8 mouse cellular contexts compared by ENCODE assay signal in the genomic region with DNA sequence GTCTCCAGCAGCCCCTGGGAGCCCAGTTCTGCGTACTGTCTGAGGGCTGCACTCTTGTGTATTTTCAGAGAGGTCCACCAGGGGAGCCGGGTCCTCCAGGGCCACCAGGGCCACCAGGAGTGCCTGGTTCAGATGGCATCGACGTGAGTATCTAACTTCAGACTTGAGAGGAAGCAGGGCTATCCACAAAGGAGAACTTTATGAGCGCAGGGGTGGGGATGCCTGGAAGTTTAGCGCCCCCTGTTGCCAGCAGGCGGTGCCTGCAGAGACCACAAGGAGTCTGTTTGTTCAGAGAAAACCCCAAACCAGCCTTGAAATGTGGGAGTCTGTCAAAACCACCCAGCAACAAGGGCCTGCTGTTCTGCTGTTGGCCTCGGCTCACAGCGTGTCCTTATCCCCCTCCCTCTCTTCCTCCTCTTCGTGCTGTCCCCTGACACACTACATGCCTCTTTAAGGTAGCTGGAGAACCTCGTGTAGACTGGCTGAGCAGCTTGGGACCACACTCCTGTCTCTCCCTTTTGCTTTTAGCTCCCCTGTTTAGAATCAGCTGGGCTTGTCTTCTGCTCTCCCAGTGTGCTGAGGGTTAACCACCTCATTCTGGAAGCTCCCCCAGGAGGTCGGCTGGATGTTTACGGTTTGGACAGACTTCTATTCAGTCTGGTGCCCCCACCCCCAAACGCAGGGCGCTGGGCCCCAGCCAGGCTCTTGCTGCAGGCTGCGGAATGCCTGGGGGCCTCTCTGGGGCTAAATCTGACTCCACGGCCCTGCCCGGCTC. TPM values are rescaled to one million over a fixed set of nuclear protein-coding genes. Genes with fewer than 3 reads are reported as not detected.
A peak's percentile ranks its signal among the peaks of the same experiment; 100 is the strongest.
DNase-seq lines count a peak whose midpoint lies in the region; ATAC-seq and TF ChIP-seq lines count a peak whose summit lies in the region.

No protein-coding gene starts in this region.

- H3K4me3 ChIP-seq in CH12.LX (replicated peaks in 1 of 3; ENCODE audit: low read depth in 2 of 3, low read length in 2 of 3, poor library complexity in 1 of 3): no peak overlapping the region
- H3K4me3 ChIP-seq in embryonic fibroblast, embryonic 13.5 days (ENCODE audit: insufficient read depth, low read length): no peak overlapping the region
- peak overlapping the region; percentile 15; the same call in 1 of the 2 replicates for H3K4me3 ChIP-seq in heart, embryonic 16.5 days (ENCODE audit: low read length)
- H3K4me3 ChIP-seq in liver, postnatal 0 days (ENCODE audit: low read depth, low read length): no peak overlapping the region
- H3K4me3 ChIP-seq in neural tube, embryonic 13.5 days: peak overlapping the region; percentile 41; the same call in 1 of the 2 replicates
- peak overlapping the region; percentile 81 for H3K4me3 ChIP-seq in testis, adult 2 months (ENCODE audit: control insufficient read depth, low read depth, low read length)

- ATAC-seq in heart, embryonic 16.5 days (replicated peaks; ENCODE audit: extremely low read depth, insufficient read depth, low FRiP score): peak; percentile 72
- ATAC-seq in liver, postnatal 0 days: peak; percentile 61; the same call in 1 of the 2 replicates
- ATAC-seq in neural tube, embryonic 13.5 days (ENCODE audit: low read depth): peak; percentile 68

- TF ChIP-seq RAD21 in CH12.LX (IDR thresholded peaks at IDR 0.05; ENCODE audit: low read depth, low read length): peak; percentile 72

- WGBS in heart, embryonic 16.5 days: 11% methylated on average over 18 of the region's 18 CpGs
- WGBS in liver, postnatal 0 days (ENCODE audit: insufficient replicate concordance): 22% methylated on average over 18 of the region's 18 CpGs
- WGBS in neural tube, embryonic 13.5 days: 7% methylated on average over 18 of the region's 18 CpGs

- H3K9ac ChIP-seq in CH12.LX (ENCODE audit: insufficient read depth, low read depth): no peak overlapping the region
- H3K9ac ChIP-seq in heart, embryonic 16.5 days (ENCODE audit: low read length): peak overlapping the region; percentile 44
- H3K9ac ChIP-seq in liver, postnatal 0 days (replicated peaks): no peak overlapping the region
- 0 out of 2 replicates have a peak overlapping the region, but pooled peaks have one; percentile 2 for H3K9ac ChIP-seq in neural tube, embryonic 13.5 days

- no peak for TF ChIP-seq POLR2A in CH12.LX (IDR thresholded peaks at IDR 0.05; ENCODE audit: low read depth, low read length)
- no peak for TF ChIP-seq POLR2A in embryonic fibroblast, embryonic 13.5 days (IDR thresholded peaks at IDR 0.05; ENCODE audit: low read depth, low read length)
- no peak for TF ChIP-seq POLR2A in testis, adult 2 months (IDR thresholded peaks at IDR 0.05; ENCODE audit: control insufficient read depth, low read depth, low read length)

- in situ Hi-C loops in CH12.LX (cut with MboI; ENCODE audit: low pct_ligation_motif_present, low pct_unique_long_range_greater_than_20kb, low sequenced_read_pairs): no loop called here

- H3K9me3 ChIP-seq in CH12.LX (replicated peaks; ENCODE audit: low read length): no peaks in the 10 kb centered on the region
- no peaks in the 10 kb centered on the region for H3K9me3 ChIP-seq in heart, embryonic 16.5 days (replicated peaks; ENCODE audit: control insufficient read depth, low read length)
- H3K9me3 ChIP-seq in liver, postnatal 0 days (ENCODE audit: low read length): no peaks in the 10 kb centered on the region
- H3K9me3 ChIP-seq in neural tube, embryonic 13.5 days: no peaks in the 10 kb centered on the region

- peaks cover 15% of the 10 kb centered on the region for H3K27me3 ChIP-seq in CH12.LX (replicated peaks)
- peaks cover 22% of the 10 kb centered on the region for H3K27me3 ChIP-seq in heart, embryonic 16.5 days (ENCODE audit: control insufficient read depth, insufficient read depth, low read length)
- H3K27me3 ChIP-seq in liver, postnatal 0 days (ENCODE audit: insufficient read depth, low read length): peaks cover 27% of the 10 kb centered on the region
- peaks cover 25% of the 10 kb centered on the region for H3K27me3 ChIP-seq in neural tube, embryonic 13.5 days
- no peaks in the 10 kb centered on the region; the same call in 1 of the 2 replicates for H3K27me3 ChIP-seq in testis, adult 2 months (ENCODE audit: control insufficient read depth, insufficient read depth, low read length)

- peak; percentile 82 to 86 for TF ChIP-seq CTCF in CH12.LX (conservative IDR thresholded peaks at IDR 0.05 in 1 of 2, IDR thresholded peaks at IDR 0.05 in 1 of 2; ENCODE audit: low read depth in 2 of 2, low read length in 2 of 2)
- TF ChIP-seq CTCF in embryonic fibroblast, embryonic 13.5 days (IDR thresholded peaks at IDR 0.05; ENCODE audit: borderline replicate concordance, insufficient read depth, low read length): 0 out of 2 replicates have a peak, but pooled peaks have one; percentile 14
- peak; percentile 78 for TF ChIP-seq CTCF in liver, postnatal 0 days (IDR thresholded peaks at IDR 0.05; ENCODE audit: low read depth)
- TF ChIP-seq CTCF in testis, adult 2 months (IDR thresholded peaks at IDR 0.05; ENCODE audit: control insufficient read depth, insufficient read depth, insufficient replicate concordance, low read depth, low read length): peak; percentile 79

- no peaks in the 10 kb centered on the region for H3K36me3 ChIP-seq in CH12.LX (replicated peaks in 1 of 2; ENCODE audit: control insufficient read depth in 1 of 2, insufficient read depth in 1 of 2, low read length in 1 of 2)
- H3K36me3 ChIP-seq in heart, embryonic 16.5 days (ENCODE audit: control insufficient read depth, insufficient read depth): no peaks in the 10 kb centered on the region
- no peaks in the 10 kb centered on the region for H3K36me3 ChIP-seq in liver, postnatal 0 days (replicated peaks; ENCODE audit: insufficient read depth, low read length)
- H3K36me3 ChIP-seq in neural tube, embryonic 13.5 days: 0 out of 2 replicates have a peak, but pooled peaks cover 3% of the 10 kb centered on the region
- no peaks in the 10 kb centered on the region for H3K36me3 ChIP-seq in testis, adult 2 months (ENCODE audit: control insufficient read depth, insufficient read depth, low read length)

- TF ChIP-seq EP300 in CH12.LX (IDR thresholded peaks at IDR 0.05; ENCODE audit: low read length): no peak
- no peak for TF ChIP-seq EP300 in liver, postnatal 0 days (IDR thresholded peaks at IDR 0.05; ENCODE audit: low read depth)

- dilution Hi-C loops in CH12.LX (cut with MboI; ENCODE audit: extremely low pct_ligation_motif_present, extremely low pct_unique_long_range_greater_than_20kb, low sequenced_read_pairs): no loop called here

- H3K27ac ChIP-seq in CH12.LX (ENCODE audit: insufficient read depth, low read depth): no peak overlapping the region
- H3K27ac ChIP-seq in embryonic fibroblast, embryonic 13.5 days (ENCODE audit: insufficient read depth, low read length): no peak overlapping the region
- peak overlapping the region; percentile 65 for H3K27ac ChIP-seq in heart, embryonic 16.5 days (ENCODE audit: low read length)
- no peak overlapping the region for H3K27ac ChIP-seq in liver, postnatal 0 days (ENCODE audit: low read depth)
- H3K27ac ChIP-seq in neural tube, embryonic 13.5 days (replicated peaks): peak overlapping the region; percentile 88
- H3K27ac ChIP-seq in testis, adult 2 months (ENCODE audit: control insufficient read depth, insufficient read depth, low read depth, low read length): no peak overlapping the region

- no peaks in the 10 kb centered on the region for H3K79me2 ChIP-seq in CH12.LX (replicated peaks; ENCODE audit: control insufficient read depth, extremely low read depth, insufficient read depth, poor library complexity, severe bottlenecking)

- H3K4me2 ChIP-seq in CH12.LX (ENCODE audit: insufficient read depth, low read depth, poor library complexity, severe bottlenecking): no peak overlapping the region
- H3K4me2 ChIP-seq in heart, embryonic 16.5 days (ENCODE audit: low read depth, low read length): peak overlapping the region; percentile 42
- H3K4me2 ChIP-seq in liver, postnatal 0 days (ENCODE audit: low read depth, low read length): no peak overlapping the region
- peak overlapping the region; percentile 65 for H3K4me2 ChIP-seq in neural tube, embryonic 13.5 days

- H3K4me1 ChIP-seq in CH12.LX (ENCODE audit: control insufficient read depth in 1 of 2, insufficient read depth in 2 of 2): peaks cover 2 to 18% of the 10 kb centered on the region in 2 experiments; a peak in 2 of 4 replicates
- H3K4me1 ChIP-seq in embryonic fibroblast, embryonic 13.5 days (ENCODE audit: control insufficient read depth, insufficient read depth, low read length): no peaks in the 10 kb centered on the region
- H3K4me1 ChIP-seq in heart, embryonic 16.5 days (ENCODE audit: control insufficient read depth, insufficient read depth, low read length): peaks cover 11% of the 10 kb centered on the region
- peaks cover 9% of the 10 kb centered on the region for H3K4me1 ChIP-seq in liver, postnatal 0 days (ENCODE audit: insufficient read depth)
- peaks cover 42% of the 10 kb centered on the region for H3K4me1 ChIP-seq in neural tube, embryonic 13.5 days (replicated peaks)
- H3K4me1 ChIP-seq in testis, adult 2 months (ENCODE audit: control insufficient read depth, insufficient read depth, low read length): peaks cover 5% of the 10 kb centered on the region

- DNase-seq in CH12.LX (ENCODE audit: extremely low read depth): peak; percentile 62
- DNase-seq in brain, adult 2 months (ENCODE audit: low read depth, low spot score): peak; percentile 87
- DNase-seq in kidney, postnatal 4 days: peak; percentile 74 to 81
- DNase-seq in liver, postnatal 0 days: peak; percentile 73

RNA-seq across cellular contexts. Expression of gene Col9a2, which starts 1.9 kb away (rescaled TPM):
- total RNA-seq in CH12.LX (2012; rRNA removed): not detected in 2 replicates
- total RNA-seq in CH12.LX (2014; rRNA removed): not detected in 2 replicates
- not detected in 2 replicates for polyA plus RNA-seq in CH12.LX (2012; ENCODE audit: insufficient read length, low read depth)
- polyA plus RNA-seq in embryonic fibroblast, embryonic 13.5 days (2011; ENCODE audit: insufficient read length, low read depth, missing spikeins): 0.58 TPM in 1 of 2 replicates, not detected in the other
- polyA plus RNA-seq in heart, embryonic 16.5 days (2015; fragmentation: Nextera tagmentation; extraction: Ambion mirVana): 6.0 and 6.7 TPM in 2 replicates
- 0.34 and 0.44 TPM in 2 replicates for polyA plus RNA-seq in liver, postnatal 0 days (2015; fragmentation: Nextera tagmentation; extraction: Ambion mirVana)
- 17.7 and 24.4 TPM in 2 replicates for polyA plus RNA-seq in neural tube, embryonic 13.5 days (2015; fragmentation: Nextera tagmentation; extraction: Ambion mirVana)
- 0.04 and 0.10 TPM in 2 replicates for polyA plus RNA-seq in testis, adult 2 months (2012; rRNA removed)

RNA-seq across cellular contexts. Expression of gene Smap2, which starts 24.0 kb away (rescaled TPM):
- total RNA-seq in CH12.LX (2012; rRNA removed): 27.4 and 29.1 TPM in 2 replicates
- 20.0 and 20.1 TPM in 2 replicates for total RNA-seq in CH12.LX (2014; rRNA removed)
- 110 and 111 TPM in 2 replicates for polyA plus RNA-seq in CH12.LX (2012; ENCODE audit: insufficient read length, low read depth)
- 31.7 and 35.5 TPM in 2 replicates for polyA plus RNA-seq in embryonic fibroblast, embryonic 13.5 days (2011; ENCODE audit: insufficient read length, low read depth, missing spikeins)
- 11.2 and 12.4 TPM in 2 replicates for polyA plus RNA-seq in heart, embryonic 16.5 days (2015; fragmentation: Nextera tagmentation; extraction: Ambion mirVana)
- polyA plus RNA-seq in liver, postnatal 0 days (2015; fragmentation: Nextera tagmentation; extraction: Ambion mirVana): 14.9 and 17.1 TPM in 2 replicates
- polyA plus RNA-seq in neural tube, embryonic 13.5 days (2015; fragmentation: Nextera tagmentation; extraction: Ambion mirVana): 42.0 and 42.4 TPM in 2 replicates
- polyA plus RNA-seq in testis, adult 2 months (2012; rRNA removed): 14.1 and 17.2 TPM in 2 replicates

RNA-seq across cellular contexts. Expression of gene Zmpste24, which starts 57.0 kb away (rescaled TPM):
- 22.3 and 30.4 TPM in 2 replicates for total RNA-seq in CH12.LX (2012; rRNA removed)
- total RNA-seq in CH12.LX (2014; rRNA removed): 55.7 and 58.1 TPM in 2 replicates
- 52.8 and 59.1 TPM in 2 replicates for polyA plus RNA-seq in CH12.LX (2012; ENCODE audit: insufficient read length, low read depth)
- polyA plus RNA-seq in embryonic fibroblast, embryonic 13.5 days (2011; ENCODE audit: insufficient read length, low read depth, missing spikeins): 70.9 and 72.8 TPM in 2 replicates
- 24.6 and 29.1 TPM in 2 replicates for polyA plus RNA-seq in heart, embryonic 16.5 days (2015; fragmentation: Nextera tagmentation; extraction: Ambion mirVana)
- 15.5 and 16.5 TPM in 2 replicates for polyA plus RNA-seq in liver, postnatal 0 days (2015; fragmentation: Nextera tagmentation; extraction: Ambion mirVana)
- polyA plus RNA-seq in neural tube, embryonic 13.5 days (2015; fragmentation: Nextera tagmentation; extraction: Ambion mirVana): 28.3 and 31.0 TPM in 2 replicates
- 6.3 and 7.8 TPM in 2 replicates for polyA plus RNA-seq in testis, adult 2 months (2012; rRNA removed)

Comparison
In these comparisons a context has a peak if more than half of its experiments do, and no peak if none do; other contexts are left out.
1. H3K27ac ChIP-seq: peak in heart, embryonic 16.5 days (single experiment) and neural tube, embryonic 13.5 days (single experiment); none in CH12.LX (single experiment), embryonic fibroblast, embryonic 13.5 days (single experiment), liver, postnatal 0 days (single experiment) and testis, adult 2 months (single experiment).
2. H3K4me2 ChIP-seq: peak in heart, embryonic 16.5 days (single experiment) and neural tube, embryonic 13.5 days (single experiment); none in CH12.LX (single experiment) and liver, postnatal 0 days (single experiment).
3. H3K4me3 ChIP-seq: peak in heart, embryonic 16.5 days (single experiment), neural tube, embryonic 13.5 days (single experiment) and testis, adult 2 months (single experiment); none in CH12.LX (0 of 3), embryonic fibroblast, embryonic 13.5 days (single experiment) and liver, postnatal 0 days (single experiment).
4. H3K9ac ChIP-seq: peak in heart, embryonic 16.5 days (single experiment) and neural tube, embryonic 13.5 days (single experiment); none in CH12.LX (single experiment) and liver, postnatal 0 days (single experiment).
5. CTCF ChIP-seq: peak in every context shown above with its lines; median percentile 84 in CH12.LX; 79 in testis, adult 2 months; 78 in liver, postnatal 0 days; 14 in embryonic fibroblast, embryonic 13.5 days.
6. Peak in every context shown above with its lines, with median percentiles within 50 percentile points of each other: DNase-seq and ATAC-seq.